Mouse (Mus musculus) heart, postnatal 0 days (tissue): ENCODE results near the gene Marveld1.

Experiments used
- CTCF ChIP-seq: IDR thresholded peaks from 2 replicates; pipeline ENCODE4 v1.5.1; 2016; ENCODE audit warnings: antibody characterized with exemption, control low read depth, low read depth
- EP300 ChIP-seq: IDR thresholded peaks from 2 replicates; pipeline ENCODE4 v1.6.1; 2016; ENCODE audit warnings: antibody characterized with exemption, low read depth

GRCm38 (mm10) chr19:42115783-42116335, 31.3 kb upstream of the Marveld1 start:
- no peak for TF ChIP-seq CTCF
- no peak for TF ChIP-seq EP300
